Mouse (Mus musculus) myocyte (in vitro differentiated cells): ENCODE results near the gene Olfr623. TPM values are rescaled to one million over a fixed set of nuclear protein-coding genes. Genes with fewer than 3 reads are reported as not detected.

ENCODE experiments used
- H3K27me3 ChIP-seq: one replicate; pipeline ENCODE4 v1.6.1; 2011; ENCODE audit not compliant: control insufficient read depth, insufficient read depth, insufficient read length
- H3K36me3 ChIP-seq: one replicate; pipeline ENCODE4 v1.6.1; 2011; ENCODE audit not compliant: control insufficient read depth, insufficient read depth
- H3K4me2 ChIP-seq: one replicate; pipeline ENCODE4 v1.6.1; 2011; ENCODE audit warnings: low read depth, control low read depth
- H3K4me3 ChIP-seq: one replicate; pipeline ENCODE4 v1.5.1; 2011; ENCODE audit warnings: mild to moderate bottlenecking, control low read depth, moderate library complexity
- H3K79me2 ChIP-seq: one replicate; pipeline ENCODE4 v1.6.1; 2011; ENCODE audit not compliant: control insufficient read depth, insufficient read depth
- H3ac ChIP-seq: one replicate; pipeline ENCODE4 v1.6.1; 2011; ENCODE audit not compliant: control insufficient read depth, insufficient read length
- CEBPB ChIP-seq: IDR thresholded peaks from 2 replicates; pipeline ENCODE4 v1.6.1; 2011; ENCODE audit warnings: mild to moderate bottlenecking, moderate library complexity; ENCODE audit not compliant: poor library complexity, insufficient read depth, severe bottlenecking
- E2F4 ChIP-seq: IDR thresholded peaks from one replicate; pipeline ENCODE4 v1.6.1; 2011; ENCODE audit warnings: mild to moderate bottlenecking, control low read depth, moderate library complexity; ENCODE audit not compliant: insufficient read depth
- MAX ChIP-seq: IDR thresholded peaks from one replicate; pipeline ENCODE4 v1.6.1; 2011; ENCODE audit warnings: low read depth, mild to moderate bottlenecking, control low read depth
- MYOD1 ChIP-seq, 3 experiments: IDR thresholded peaks; one replicate each; pipeline ENCODE4 v1.6.1; 2011; ENCODE audit warnings: control low read depth in 2 of 3, low read depth in 2 of 3, mild to moderate bottlenecking in 2 of 3, moderate library complexity in 1 of 3; ENCODE audit not compliant: insufficient read length in 2 of 3, control insufficient read depth in 1 of 3
- MYOG ChIP-seq, 3 experiments: IDR thresholded peaks; one replicate each; pipeline ENCODE4 v1.6.1; 2011; ENCODE audit warnings: control low read depth in 2 of 3, low read depth in 2 of 3, mild to moderate bottlenecking in 2 of 3; ENCODE audit not compliant: insufficient read length in 2 of 3, control insufficient read depth in 1 of 3, insufficient read depth in 1 of 3
- POLR2A ChIP-seq: IDR thresholded peaks from one replicate; pipeline ENCODE4 v1.6.1; 2011; ENCODE audit warnings: low read depth, mild to moderate bottlenecking, control low read depth, moderate library complexity; ENCODE audit not compliant: insufficient read length
- POLR2AphosphoS2 ChIP-seq: IDR thresholded peaks from one replicate; pipeline ENCODE4 v1.6.1; 2011; ENCODE audit warnings: low read depth, control low read depth; ENCODE audit not compliant: insufficient read length
- REST ChIP-seq: IDR thresholded peaks from one replicate; pipeline ENCODE4 v1.6.1; 2011; ENCODE audit warnings: mild to moderate bottlenecking, control low read depth, moderate library complexity; ENCODE audit not compliant: insufficient read depth, insufficient read length
- SRF ChIP-seq: IDR thresholded peaks from one replicate; pipeline ENCODE4 v1.6.1; 2011; ENCODE audit warnings: low read depth; ENCODE audit not compliant: control insufficient read depth, insufficient read length
- TCF12 ChIP-seq: IDR thresholded peaks from one replicate; pipeline ENCODE4 v1.6.1; 2011; ENCODE audit warnings: mild to moderate bottlenecking, control low read depth; ENCODE audit not compliant: poor library complexity, insufficient read depth, severe bottlenecking
- TCF3 ChIP-seq: IDR thresholded peaks from one replicate; pipeline ENCODE4 v1.6.1; 2011; ENCODE audit warnings: low read depth, control low read depth; ENCODE audit not compliant: insufficient read length
- USF1 ChIP-seq: IDR thresholded peaks from one replicate; pipeline ENCODE4 v1.6.1; 2011; ENCODE audit warnings: low read depth, mild to moderate bottlenecking, control low read depth, moderate library complexity
- polyA plus RNA-seq: library from polyadenylated mRNA; unstranded; fragments of >200 nt; fragmentation: generic; extraction: Trizol; gene quantifications from one replicate; pipeline ENCODE4 v1.2.1, GENCODE M21; 2012; ENCODE audit warnings: missing spikeins

Gene Olfr623
- polyA plus RNA-seq, 1 experiment, result not detected

GRCm38 (mm10) chr7:103644070-103644469 is 19.4 kb downstream of the Olfr623 start:
- Histone ChIP-seq H3K4me2 (no peak overlapping the region), H3ac (no peak overlapping the region)
- TF ChIP-seq POLR2AphosphoS2, result no peak
- TF ChIP-seq USF1, result no peak
- no peak for TF ChIP-seq REST

GRCm38 (mm10) chr7:103642602-103643001 is 20.9 kb downstream of the Olfr623 start, which contains the start of gene Olfr622:
Gene Olfr622 (minus strand): TSS chr7:103642702.
- TF ChIP-seq MYOD1 (IDR thresholded peaks at IDR 0.05; ENCODE audit: control insufficient read depth in 1 of 3, insufficient read length in 2 of 3, low read depth in 2 of 3), result no peak
- TF ChIP-seq E2F4, result no peak
- TF ChIP-seq POLR2A, result no peak
- no peak for TF ChIP-seq TCF3
- TF ChIP-seq SRF, result no peak
- no peak for TF ChIP-seq MYOG (IDR thresholded peaks at IDR 0.05; ENCODE audit: control insufficient read depth in 1 of 3, insufficient read depth in 1 of 3, insufficient read length in 2 of 3, low read depth in 2 of 3)
- Histone ChIP-seq H3K4me3 (no peak within 1 kb of the TSS), H3K4me2 (no peak within 1 kb of the TSS), H3K36me3 (no peaks in the 10 kb centered on the region), H3ac (no peak within 1 kb of the TSS), H3K27me3 (no peaks in the 10 kb centered on the region), H3K79me2 (no peaks in the 10 kb centered on the region)

More at GRCm38 (mm10) chr7:103644070-103644469, 19.4 kb downstream of the Olfr623 start:
- Histone ChIP-seq H3K4me3 (no peak overlapping the region), H3K36me3 (no peaks in the 10 kb centered on the region), H3K79me2 (no peaks in the 10 kb centered on the region), H3K27me3 (no peaks in the 10 kb centered on the region)

GRCm38 (mm10) chr7:103636795-103637194 is 26.7 kb downstream of the Olfr623 start:
- no peak overlapping the region for H3ac ChIP-seq
- no peak for TF ChIP-seq TCF3
- TF ChIP-seq POLR2AphosphoS2, result no peak
- no peak for TF ChIP-seq TCF12
- TF ChIP-seq CEBPB, result no peak
- TF ChIP-seq SRF, result no peak
- TF ChIP-seq E2F4, result no peak
- no peak for TF ChIP-seq MAX
- TF ChIP-seq POLR2A, result no peak
- TF ChIP-seq MYOG (IDR thresholded peaks at IDR 0.05; ENCODE audit: control insufficient read depth in 1 of 3, insufficient read depth in 1 of 3, insufficient read length in 2 of 3, low read depth in 2 of 3), result no peak
- TF ChIP-seq MYOD1 (IDR thresholded peaks at IDR 0.05; ENCODE audit: control insufficient read depth in 1 of 3, insufficient read length in 2 of 3, low read depth in 2 of 3), result no peak
- no peak for TF ChIP-seq USF1
- TF ChIP-seq REST, result no peak
- no peaks in the 10 kb centered on the region for H3K79me2 ChIP-seq
- H3K4me3 ChIP-seq, result no peak overlapping the region
- no peak overlapping the region for H3K4me2 ChIP-seq
- no peaks in the 10 kb centered on the region for H3K36me3 ChIP-seq
- H3K27me3 ChIP-seq, result no peaks in the 10 kb centered on the region

- no peaks in the 10 kb centered on the region for H3K36me3 ChIP-seq
Measured at GRCm38 (mm10) chr7:103612434-103612833, 51.1 kb downstream of the Olfr623 start, which contains the start of gene Olfr620. Gene Olfr620 (minus strand): TSS chr7:103612534.

More at GRCm38 (mm10) chr7:103612434-103612833, 51.1 kb downstream of the Olfr623 start, which contains the start of gene Olfr620:
- H3K4me3 ChIP-seq, result no peak within 1 kb of the TSS
- H3K79me2 ChIP-seq, result no peaks in the 10 kb centered on the region
- TF ChIP-seq MYOG (IDR thresholded peaks at IDR 0.05; ENCODE audit: control insufficient read depth in 1 of 3, insufficient read depth in 1 of 3, insufficient read length in 2 of 3, low read depth in 2 of 3) (no peak), SRF (no peak), USF1 (no peak), REST (no peak), POLR2AphosphoS2 (no peak), CEBPB (no peak), POLR2A (no peak), TCF12 (no peak)
- no peak within 1 kb of the TSS for H3ac ChIP-seq
- H3K4me2 ChIP-seq, result no peak within 1 kb of the TSS
- no peaks in the 10 kb centered on the region for H3K27me3 ChIP-seq

Other genes with a start within 250 kb of the Olfr623 start
- not detected for gene Usp17lc, start 248.6 kb downstream of the Olfr623 start, polyA plus RNA-seq
- not detected for gene Olfr605, start 218.3 kb downstream of the Olfr623 start, polyA plus RNA-seq
- gene Olfr606, start 214.7 kb downstream of the Olfr623 start, polyA plus RNA-seq, result not detected
- gene Olfr607, start 199.5 kb downstream of the Olfr623 start, polyA plus RNA-seq, result not detected
- not detected for gene Olfr608, start 193.8 kb downstream of the Olfr623 start, polyA plus RNA-seq
- gene Olfr609, start 165.6 kb downstream of the Olfr623 start, polyA plus RNA-seq, result not detected
- not detected for gene Olfr610, start 151.6 kb downstream of the Olfr623 start, polyA plus RNA-seq
- not detected for gene Olfr611, start 142.9 kb downstream of the Olfr623 start, polyA plus RNA-seq
- gene Olfr612, start 121.0 kb downstream of the Olfr623 start, polyA plus RNA-seq, result not detected
- not detected for gene Olfr613, start 115.6 kb downstream of the Olfr623 start, polyA plus RNA-seq
- not detected for gene Olfr615, start 107.6 kb downstream of the Olfr623 start, polyA plus RNA-seq
- not detected for gene Olfr616, start 94.6 kb downstream of the Olfr623 start, polyA plus RNA-seq
- gene Olfr617, start 90.6 kb downstream of the Olfr623 start, polyA plus RNA-seq, result not detected
- gene Olfr618, start 73.6 kb downstream of the Olfr623 start, polyA plus RNA-seq, result not detected
- gene Olfr619, start 63.1 kb downstream of the Olfr623 start, polyA plus RNA-seq, result not detected
- gene Olfr620, start 51.2 kb downstream of the Olfr623 start, polyA plus RNA-seq, result not detected
- not detected for gene Olfr622, start 21.0 kb downstream of the Olfr623 start, polyA plus RNA-seq
- gene Olfr624, start 7.5 kb upstream of the Olfr623 start, polyA plus RNA-seq, result not detected
- gene Olfr625-ps1, start 19.0 kb upstream of the Olfr623 start, polyA plus RNA-seq, result not detected
- gene Olfr243, start 51.0 kb upstream of the Olfr623 start, polyA plus RNA-seq, result not detected
- gene Olfr628, start 66.7 kb upstream of the Olfr623 start, polyA plus RNA-seq, result not detected
- gene Olfr629, start 81.2 kb upstream of the Olfr623 start, polyA plus RNA-seq, result not detected
- not detected for gene Olfr630, start 93.6 kb upstream of the Olfr623 start, polyA plus RNA-seq
- not detected for gene Olfr69, start 107.9 kb upstream of the Olfr623 start, polyA plus RNA-seq
- gene Olfr68, start 116.0 kb upstream of the Olfr623 start, polyA plus RNA-seq, result not detected
- not detected for gene Olfr67, start 128.1 kb upstream of the Olfr623 start, polyA plus RNA-seq
- gene Hbb-bt, start 150.3 kb upstream of the Olfr623 start, polyA plus RNA-seq, result not detected
- not detected for gene Hbb-bs, start 164.4 kb upstream of the Olfr623 start, polyA plus RNA-seq
- gene Hbb-bh2, start 176.8 kb upstream of the Olfr623 start, polyA plus RNA-seq, result not detected
- not detected for gene Hbb-bh1, start 179.5 kb upstream of the Olfr623 start, polyA plus RNA-seq
- gene Hbb-y, start 189.5 kb upstream of the Olfr623 start, polyA plus RNA-seq, result not detected
- not detected for gene Olfr66, start 222.6 kb upstream of the Olfr623 start, polyA plus RNA-seq
- not detected for gene Olfr64, start 230.8 kb upstream of the Olfr623 start, polyA plus RNA-seq
- gene Olfr65, start 239.8 kb upstream of the Olfr623 start, polyA plus RNA-seq, result not detected